Mouse (Mus musculus): Measurements from ENCODE around the gene Zfp367. TPM values are rescaled to one million over a fixed set of nuclear protein-coding genes. Genes with fewer than 3 reads are reported as not detected.

Gene Zfp367
- polyA plus RNA-seq, 1 experiment from 2014 or later: 4.6 TPM

DNA sequence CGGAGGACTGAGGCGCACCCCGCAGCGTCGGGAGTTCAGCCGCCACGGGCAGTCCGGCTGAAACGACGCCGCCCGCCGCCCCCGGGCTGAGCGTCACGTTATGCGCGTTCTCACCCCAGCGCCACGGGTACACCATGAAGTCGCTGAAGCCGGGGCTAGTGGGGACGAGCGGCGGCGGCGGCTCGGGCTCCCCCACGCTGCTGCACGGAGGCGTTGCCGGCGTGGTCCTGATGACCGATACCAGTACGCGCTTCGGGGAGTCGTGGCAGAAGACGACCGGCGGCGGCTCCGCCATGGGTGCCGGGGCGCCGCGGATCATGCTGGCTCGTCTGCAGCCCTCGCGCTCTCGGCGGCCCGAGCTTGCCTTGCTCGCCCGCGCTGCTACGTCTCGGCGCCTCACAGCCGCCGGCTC lies 325 bp downstream of the Zfp367 start:
- ATAC-seq (ENCODE audit: low read depth): peak; percentile 70
- peak overlapping the region; percentile 73 for H3K27ac ChIP-seq (replicated peaks)
- H3K36me3 ChIP-seq: no peaks in the 10 kb centered on the region
- H3K4me3 ChIP-seq: peak overlapping the region; percentile 81
- no peaks in the 10 kb centered on the region for H3K9me3 ChIP-seq
- H3K9ac ChIP-seq: peak overlapping the region; percentile 79
- peaks cover 13% of the 10 kb centered on the region for H3K4me1 ChIP-seq (replicated peaks)
- no peaks in the 10 kb centered on the region for H3K27me3 ChIP-seq
- H3K4me2 ChIP-seq: peak overlapping the region; percentile 93
- under 1% methylated on average over 61 of the region's 61 CpGs for WGBS

- Histone ChIP-seq H3K27me3 (no peaks in the 10 kb centered on the region), H3K27ac (replicated peaks) (peak overlapping the region; percentile 73), H3K4me1 (replicated peaks) (peaks cover 13% of the 10 kb centered on the region), H3K9ac (peak overlapping the region; percentile 79), H3K36me3 (no peaks in the 10 kb centered on the region), H3K4me3 (peak overlapping the region; percentile 81), H3K9me3 (no peaks in the 10 kb centered on the region), H3K4me2 (peak overlapping the region; percentile 93)
- WGBS: under 1% methylated on average over 41 of the region's 42 CpGs
- peak; percentile 41 for ATAC-seq (ENCODE audit: low read depth)
Measured at GRCm38 (mm10) chr13:64152241-64152669, 747 bp downstream of the Zfp367 start.

DNA sequence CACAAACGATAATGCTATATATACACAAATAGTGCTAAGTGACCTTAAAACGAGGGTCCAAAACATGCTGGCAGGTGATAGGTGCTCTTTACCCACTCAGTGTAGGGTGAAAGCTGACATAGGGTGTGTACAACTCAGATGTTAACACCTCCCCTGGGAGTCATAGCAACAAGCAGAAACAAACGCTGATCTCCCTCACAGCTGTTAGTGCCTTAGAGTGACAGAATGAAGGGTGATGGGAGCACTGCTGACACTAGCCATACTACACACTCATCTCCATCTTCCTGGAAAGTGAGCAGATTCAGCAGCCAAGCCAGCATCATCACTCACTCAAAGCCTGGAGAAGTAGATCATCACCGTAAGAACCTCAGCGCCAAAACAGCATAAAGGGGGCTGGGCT lies 2.9 kb downstream of the Zfp367 start:
- Histone ChIP-seq H3K4me1 (replicated peaks) (peaks cover 13% of the 10 kb centered on the region), H3K4me2 (no peak overlapping the region), H3K27me3 (no peaks in the 10 kb centered on the region), H3K9me3 (no peaks in the 10 kb centered on the region), H3K4me3 (no peak overlapping the region), H3K36me3 (no peaks in the 10 kb centered on the region), H3K9ac (no peak overlapping the region), H3K27ac (replicated peaks) (no peak overlapping the region)
- ATAC-seq (ENCODE audit: low read depth): no peak
- 71% methylated on average over 5 of the region's 5 CpGs for WGBS

- ATAC-seq (ENCODE audit: low read depth): peak; percentile 69; the same call in 1 of the 2 replicates
- H3K9ac ChIP-seq: peak overlapping the region; percentile 75
- WGBS: 37% methylated on average over 15 of the region's 15 CpGs
- peak overlapping the region; percentile 88 for H3K4me2 ChIP-seq
- H3K4me1 ChIP-seq (replicated peaks): peaks cover 12% of the 10 kb centered on the region; the same call in 1 of the 2 replicates
- no peak overlapping the region for H3K27ac ChIP-seq (replicated peaks)
- no peaks in the 10 kb centered on the region for H3K36me3 ChIP-seq
- peak overlapping the region; percentile 55 for H3K4me3 ChIP-seq
- H3K27me3 ChIP-seq: no peaks in the 10 kb centered on the region
- no peaks in the 10 kb centered on the region for H3K9me3 ChIP-seq
Measured at GRCm38 (mm10) chr13:64129616-64130375, 23.2 kb downstream of the Zfp367 start.

GRCm38 (mm10) chr13:64128858-64129615 lies 24.0 kb downstream of the Zfp367 start, which contains the start of gene Slc35d2:
TSS of gene Slc35d2 (minus strand) at chr13:64129368.
- H3K9ac ChIP-seq: peak within 1 kb of the TSS; percentile 75
- peak; percentile 74 for ATAC-seq (ENCODE audit: low read depth)
- WGBS: 10% methylated on average over 40 of the region's 44 CpGs
- H3K4me3 ChIP-seq: peak within 1 kb of the TSS; percentile 55
- no peaks in the 10 kb centered on the region for H3K9me3 ChIP-seq
- no peaks in the 10 kb centered on the region for H3K27me3 ChIP-seq
- H3K36me3 ChIP-seq: no peaks in the 10 kb centered on the region
- H3K4me2 ChIP-seq: peak within 1 kb of the TSS; percentile 88
- no peak within 1 kb of the TSS for H3K27ac ChIP-seq (replicated peaks)
- H3K4me1 ChIP-seq (replicated peaks): peaks cover 12% of the 10 kb centered on the region; the same call in 1 of the 2 replicates

DNA sequence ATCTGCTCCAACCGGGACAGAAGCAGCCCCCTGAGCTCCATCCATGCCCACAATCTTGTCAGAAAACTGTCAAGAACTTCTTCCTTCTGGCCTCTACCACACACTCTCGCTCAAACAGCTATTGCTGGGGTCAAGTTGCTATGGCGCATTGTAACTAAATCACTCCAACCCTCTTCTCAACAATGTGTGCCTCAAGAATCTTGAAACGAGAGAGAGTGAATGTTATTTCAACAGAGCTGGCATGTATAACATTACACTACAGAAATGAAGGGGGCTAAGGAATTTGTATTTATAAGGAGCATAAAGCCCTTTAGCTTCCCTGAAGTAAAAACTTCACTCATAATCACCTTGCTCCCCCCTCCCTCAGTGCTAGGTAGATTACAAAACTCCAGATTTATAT lies 26.7 kb downstream of the Zfp367 start:
- Histone ChIP-seq H3K4me3 (no peak overlapping the region), H3K9me3 (peaks cover 6% of the 10 kb centered on the region), H3K4me2 (no peak overlapping the region), H3K4me1 (replicated peaks) (peaks cover 12% of the 10 kb centered on the region; the same call in 1 of the 2 replicates), H3K9ac (no peak overlapping the region), H3K27me3 (no peaks in the 10 kb centered on the region), H3K27ac (replicated peaks) (no peak overlapping the region), H3K36me3 (no peaks in the 10 kb centered on the region)
- 66% methylated on average over 4 of the region's 4 CpGs for WGBS
- ATAC-seq (ENCODE audit: low read depth): no peak

DNA sequence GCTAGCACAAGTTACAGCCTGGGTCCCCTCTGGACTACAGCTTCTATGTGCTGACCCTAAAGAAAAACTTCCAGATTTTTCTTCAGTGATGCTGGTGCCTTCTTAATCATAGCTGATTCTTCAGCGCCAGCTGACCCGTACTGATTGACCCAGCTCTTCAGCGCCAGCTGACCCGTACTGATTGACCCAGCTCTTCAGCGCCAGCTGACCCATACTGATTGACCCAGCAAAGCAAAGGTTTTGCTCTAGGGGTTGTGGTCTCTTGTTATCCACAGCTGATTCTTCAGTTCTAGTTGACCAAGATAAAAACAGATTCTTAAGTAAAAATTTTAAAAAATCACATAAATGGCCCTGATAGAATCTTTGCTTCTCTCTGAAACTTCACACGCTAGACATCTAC lies 28.1 kb downstream of the Zfp367 start:
- ATAC-seq (ENCODE audit: low read depth): no peak
- Histone ChIP-seq H3K27me3 (no peaks in the 10 kb centered on the region), H3K4me1 (replicated peaks) (peaks cover 12% of the 10 kb centered on the region; the same call in 1 of the 2 replicates), H3K9me3 (peaks cover 6% of the 10 kb centered on the region), H3K4me3 (no peak overlapping the region), H3K4me2 (no peak overlapping the region), H3K36me3 (no peaks in the 10 kb centered on the region), H3K9ac (no peak overlapping the region), H3K27ac (replicated peaks) (no peak overlapping the region)
- WGBS: 86% methylated on average over 6 of the region's 6 CpGs

- Histone ChIP-seq H3K27me3 (no peaks in the 10 kb centered on the region), H3K9ac (no peak overlapping the region), H3K36me3 (no peaks in the 10 kb centered on the region)
Measured at GRCm38 (mm10) chr13:64123491-64124188, 29.4 kb downstream of the Zfp367 start.

DNA sequence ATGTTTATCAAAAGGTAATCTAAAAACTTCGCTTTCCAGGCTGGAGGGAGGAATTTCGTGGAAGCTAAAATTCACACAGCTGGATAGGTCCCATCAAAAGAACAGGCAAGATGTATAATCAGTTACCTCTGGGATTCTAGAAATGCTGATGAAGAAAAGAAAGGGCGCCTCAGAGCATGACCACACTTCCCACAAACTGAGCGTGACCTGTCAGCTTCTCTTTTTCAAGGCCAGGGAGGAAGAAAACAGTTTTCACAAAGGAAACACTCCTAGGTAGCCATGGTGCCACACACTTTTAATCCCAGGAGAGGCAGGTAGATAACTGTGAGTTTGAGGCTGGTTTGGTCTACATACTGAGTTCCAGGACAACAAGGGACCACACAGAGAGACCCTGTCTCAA lies 32.2 kb downstream of the Zfp367 start:
- Histone ChIP-seq H3K27me3 (no peaks in the 10 kb centered on the region), H3K4me3 (no peak overlapping the region), H3K9me3 (peaks cover 6% of the 10 kb centered on the region), H3K4me2 (no peak overlapping the region), H3K4me1 (replicated peaks) (no peaks in the 10 kb centered on the region), H3K9ac (no peak overlapping the region), H3K36me3 (no peaks in the 10 kb centered on the region), H3K27ac (replicated peaks) (no peak overlapping the region)
- no peak for ATAC-seq (ENCODE audit: low read depth)
- 68% methylated on average over 4 of the region's 4 CpGs for WGBS

More at GRCm38 (mm10) chr13:64123491-64124188, 29.4 kb downstream of the Zfp367 start:
- H3K4me1 ChIP-seq (replicated peaks): no peaks in the 10 kb centered on the region
- WGBS: 31% methylated on average over 6 of the region's 6 CpGs
- no peak overlapping the region for H3K4me2 ChIP-seq
- ATAC-seq (ENCODE audit: low read depth): no peak
- no peak overlapping the region for H3K27ac ChIP-seq (replicated peaks)
- H3K9me3 ChIP-seq: peaks cover 6% of the 10 kb centered on the region
- no peak overlapping the region for H3K4me3 ChIP-seq

DNA sequence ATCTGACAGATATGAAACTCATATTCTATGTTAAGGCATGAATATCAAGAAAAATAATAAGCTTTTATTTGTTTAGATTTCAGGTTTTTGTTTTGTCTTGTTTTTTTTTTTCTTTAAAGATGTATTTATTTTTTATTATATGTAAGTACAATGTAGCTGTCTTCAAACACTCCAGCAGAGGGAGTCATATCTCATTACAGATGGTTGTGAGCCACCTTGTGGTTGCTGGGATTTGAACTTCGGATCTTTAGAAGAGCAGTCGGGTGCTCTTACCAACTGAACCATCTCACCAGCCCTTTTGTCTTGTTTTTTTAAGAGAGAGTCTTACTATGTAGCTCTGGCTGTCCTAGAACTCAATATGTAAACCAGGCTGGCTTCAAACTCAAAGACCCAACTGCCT lies 35.6 kb downstream of the Zfp367 start:
- H3K27ac ChIP-seq (replicated peaks): no peak overlapping the region
- H3K36me3 ChIP-seq: no peaks in the 10 kb centered on the region
- H3K4me3 ChIP-seq: no peak overlapping the region
- no peak overlapping the region for H3K9ac ChIP-seq
- no peak for ATAC-seq (ENCODE audit: low read depth)
- no peaks in the 10 kb centered on the region for H3K27me3 ChIP-seq
- no peak overlapping the region for H3K4me2 ChIP-seq
- H3K9me3 ChIP-seq: no peaks in the 10 kb centered on the region
- WGBS: 59% methylated on average over 2 of the region's 2 CpGs
- no peaks in the 10 kb centered on the region for H3K4me1 ChIP-seq (replicated peaks)

DNA sequence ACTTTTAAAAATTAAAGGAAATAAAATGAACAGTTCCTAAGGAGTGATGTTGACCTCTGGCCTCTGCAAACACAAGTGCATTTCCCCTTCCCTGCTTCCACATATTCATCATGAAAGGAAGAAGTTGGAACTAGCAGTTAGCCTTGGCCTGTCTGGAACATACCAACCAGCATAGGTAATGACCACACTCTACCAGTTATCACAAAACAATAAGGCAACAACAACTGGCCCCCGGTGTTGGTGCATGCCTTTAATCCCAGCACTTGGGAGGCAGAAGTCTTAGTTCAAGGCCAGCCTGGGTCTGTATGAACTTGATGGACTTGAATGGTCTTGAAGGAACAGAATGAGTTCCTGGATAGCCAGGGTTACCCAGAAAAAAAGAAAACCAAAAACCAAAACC lies 42.6 kb downstream of the Zfp367 start:
- Histone ChIP-seq H3K9me3 (no peaks in the 10 kb centered on the region), H3K4me1 (replicated peaks) (peaks cover 23% of the 10 kb centered on the region), H3K36me3 (no peaks in the 10 kb centered on the region), H3K27me3 (no peaks in the 10 kb centered on the region), H3K27ac (replicated peaks) (no peak overlapping the region), H3K9ac (no peak overlapping the region), H3K4me3 (no peak overlapping the region), H3K4me2 (no peak overlapping the region)
- ATAC-seq (ENCODE audit: low read depth): no peak
- WGBS: 94% methylated on average over 1 of the region's 1 CpGs

Measured in neural tube, embryonic 13.5 days (tissue).